In the genomic region with DNA sequence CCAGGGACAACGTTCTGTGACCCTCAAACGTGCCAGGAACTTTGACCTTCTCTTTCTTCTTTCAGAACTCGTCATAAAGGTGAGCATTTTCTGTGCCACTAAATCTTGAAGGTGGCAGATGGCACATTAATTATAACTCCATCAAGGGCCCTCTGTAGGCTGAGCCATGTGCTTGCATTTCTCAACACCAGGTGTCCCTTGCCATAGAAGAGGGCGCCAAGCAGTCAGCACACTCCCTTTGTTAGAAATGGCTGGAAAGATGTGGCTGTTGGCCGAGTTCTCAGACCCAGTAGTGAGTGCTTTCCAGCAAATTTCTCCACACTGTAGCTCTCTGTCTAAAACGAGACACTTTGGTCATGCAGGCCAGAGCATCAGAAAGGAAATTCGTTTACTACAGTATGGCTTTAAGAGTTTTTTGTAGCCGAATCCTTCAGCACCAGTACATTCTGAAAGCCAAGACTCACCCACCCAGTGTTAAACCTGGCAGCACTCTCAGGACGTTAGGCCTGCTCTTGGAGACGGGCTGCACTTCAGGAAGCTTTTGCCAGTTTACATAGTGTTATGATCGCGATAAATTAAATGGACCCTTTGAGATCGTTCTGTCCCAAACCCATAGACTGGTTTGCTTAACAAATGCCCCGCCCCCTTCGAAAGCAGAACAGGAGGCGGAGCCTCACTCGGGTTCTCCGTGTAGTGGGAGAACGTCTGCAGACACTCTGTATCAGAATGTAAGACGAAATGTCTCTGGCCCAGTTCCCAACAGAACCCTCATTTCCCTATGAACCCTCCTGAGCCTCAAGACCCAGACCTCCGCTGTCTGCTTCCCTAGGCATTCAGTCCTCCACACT, we compare ENCODE assay signal across 12 mouse cellular contexts. TPM values are rescaled to one million over a fixed set of nuclear protein-coding genes. Genes with fewer than 3 reads are reported as not detected.
DNase-seq lines count a peak whose midpoint lies in the region; ATAC-seq lines count a peak whose summit lies in the region.
"Had no signal": no experiment of that assay in that cellular context is flagged by ENCODE, and none has a peak within 500 bp of the region (broad histone marks: within the 10 kb centered on the region; RNA-seq: fewer than 3 reads in every experiment).

No protein-coding gene starts in this region.

- H3K4me3 ChIP-seq in heart, embryonic 11.5 days (ENCODE audit: low read depth, low read length): no peak overlapping the region
- H3K4me3 ChIP-seq: limb, embryonic 13.5 days; megakaryocyte, embryonic 14.5 days had no signal

- no peaks in the 10 kb centered on the region for H3K36me3 ChIP-seq in heart, embryonic 11.5 days (ENCODE audit: control insufficient read depth, insufficient read depth, low read length)
- H3K36me3 ChIP-seq: limb, embryonic 13.5 days had no signal

- peak; percentile 20 to 28 for DNase-seq in heart, postnatal 10 days
- peak; percentile 52 for DNase-seq in testis, postnatal 10 days (ENCODE audit: low spot score)
- no peak for DNase-seq in testis, postnatal 14 days (ENCODE audit: low spot score)
- DNase-seq in cerebellum, postnatal 25 days: peak; percentile 62 to 75
- DNase-seq in natural killer cell, adult 2 months (ENCODE audit: low spot score in 2 of 2): no peak
- no peak for DNase-seq in spleen, adult 18-20 months
- DNase-seq: adrenal gland, adult 8-10 months; kidney, postnatal 10 days; thymus, adult 2 months had no signal

- intact Hi-C loops in heart, postnatal 10 days (cut with DNase I): no loop called here

- no peaks in the 10 kb centered on the region for H3K4me1 ChIP-seq in heart, embryonic 11.5 days (ENCODE audit: control insufficient read depth, insufficient read depth, low read length)
- H3K4me1 ChIP-seq: limb, embryonic 13.5 days had no signal

- no peak overlapping the region for H3K27ac ChIP-seq in heart, embryonic 11.5 days (ENCODE audit: low read depth, low read length)
- H3K27ac ChIP-seq: limb, embryonic 13.5 days had no signal

- WGBS in heart, embryonic 11.5 days (ENCODE audit: insufficient replicate concordance): 82% methylated on average over 21 of the region's 21 CpGs

- no peak for ATAC-seq in heart, embryonic 11.5 days (replicated peaks; ENCODE audit: insufficient number of reproducible peaks, low FRiP score, low TSS enrichment)

- no peaks in the 10 kb centered on the region for H3K27me3 ChIP-seq in heart, embryonic 11.5 days (ENCODE audit: control insufficient read depth, insufficient read depth, low read length)
- H3K27me3 ChIP-seq: limb, embryonic 13.5 days had no signal

- no peak overlapping the region for H3K9ac ChIP-seq in heart, embryonic 11.5 days (ENCODE audit: low read depth, low read length)
- H3K9ac ChIP-seq: limb, embryonic 13.5 days had no signal

- no peak overlapping the region for H3K4me2 ChIP-seq in heart, embryonic 11.5 days
- H3K4me2 ChIP-seq: limb, embryonic 13.5 days had no signal

- H3K9me3 ChIP-seq in heart, embryonic 11.5 days (replicated peaks; ENCODE audit: control insufficient read depth, low read length): 0 out of 2 replicates have a peak, but pooled peaks cover 2% of the 10 kb centered on the region

RNA-seq across cellular contexts. Expression of a gene that starts 53.5 kb away (rescaled TPM):
- total RNA-seq in heart, postnatal 10 days (2021): 1 to 10 TPM; 5.3 to 5.9 TPM
- 45.6 and 46.2 TPM in 2 replicates for polyA plus RNA-seq in heart, embryonic 11.5 days (2014; fragmentation: Nextera tagmentation; extraction: Ambion mirVana)

Comparison
In these comparisons a context has a peak if more than half of its experiments do, and no peak if none do; other contexts are left out.
1. DNase-seq: peak in heart, postnatal 10 days (2 of 2), testis, postnatal 10 days (single experiment) and cerebellum, postnatal 25 days (2 of 2); none in testis, postnatal 14 days (single experiment), natural killer cell, adult 2 months (0 of 2) and spleen, adult 18-20 months (0 of 2).